Mouse (Mus musculus) layer of hippocampus, adult 18-20 months (tissue): ENCODE measurements around the gene Cd80. TPM values are rescaled to one million over a fixed set of nuclear protein-coding genes. Genes with fewer than 3 reads are reported as not detected.
"Not testable (repeated sequence)": the region's sequence is repeated elsewhere in the genome, so short reads cannot be mapped to it uniquely, and the experiment has no call there.

ENCODE experiments used
- DNase-seq, 2 experiments: peaks; one replicate each; pipeline ENCODE4 v3.0.0; 2022; ENCODE audit warnings: low spot score in 2 of 2
- long read RNA-seq: library from polyadenylated mRNA; stranded (forward); transcript quantifications from one replicate; pipeline ENCODE4 v2.0.0, GENCODE M21; 2021
- total RNA-seq, 2 experiments: library from RNA; stranded (reverse); gene quantifications; 2 replicates each; pipeline ENCODE4 v1.2.3; 2021

Gene Cd80
- under 1 TPM; 0.46 to 0.50 TPM for total RNA-seq
- long read RNA-seq, partial matches to known transcripts = 0 of 10 reads
- long read RNA-seq, other reads (novel, unspliced or antisense) = 10 of 10 reads

GRCm38 (mm10) chr16:38455511-38456418 lies at the start of gene Cd80:
Cd80 (plus strand) TSS chr16:38455561.
- DNase-seq = no peak

GRCm38 (mm10) chr16:38406293-38406692 lies 49.1 kb upstream of the Cd80 start:
- no peak for DNase-seq

- no peak for DNase-seq
Measured at GRCm38 (mm10) chr16:38406708-38407107, 48.7 kb upstream of the Cd80 start.

- no peak for DNase-seq
Measured at GRCm38 (mm10) chr16:38407584-38407983, 47.8 kb upstream of the Cd80 start.

GRCm38 (mm10) chr16:38408416-38408815 lies 46.9 kb upstream of the Cd80 start:
- no peak for DNase-seq

- no peak for DNase-seq
Measured at GRCm38 (mm10) chr16:38414953-38415352, 40.4 kb upstream of the Cd80 start.

GRCm38 (mm10) chr16:38425374-38425773 lies 30.0 kb upstream of the Cd80 start:
- DNase-seq = no peak

GRCm38 (mm10) chr16:38425799-38426198 lies 29.6 kb upstream of the Cd80 start:
- no peak for DNase-seq

GRCm38 (mm10) chr16:38431446-38432185 lies 23.7 kb upstream of the Cd80 start:
- no peak for DNase-seq

- no peak for DNase-seq
Measured at GRCm38 (mm10) chr16:38432498-38433425, 22.6 kb upstream of the Cd80 start, which contains the start of gene Pla1a. Pla1a (minus strand) TSS chr16:38433145.

GRCm38 (mm10) chr16:38433514-38433913 lies 21.8 kb upstream of the Cd80 start:
- no peak for DNase-seq

GRCm38 (mm10) chr16:38434295-38434795 lies 21.0 kb upstream of the Cd80 start:
- DNase-seq = no peak

GRCm38 (mm10) chr16:38439190-38439589 lies 16.2 kb upstream of the Cd80 start:
- DNase-seq = no peak

GRCm38 (mm10) chr16:38440403-38440802 lies 15.0 kb upstream of the Cd80 start:
- no peak for DNase-seq

GRCm38 (mm10) chr16:38441611-38442010 lies 13.8 kb upstream of the Cd80 start:
- DNase-seq = no peak

GRCm38 (mm10) chr16:38442216-38442615 lies 13.1 kb upstream of the Cd80 start:
- DNase-seq = no peak

GRCm38 (mm10) chr16:38443721-38444464 lies 11.5 kb upstream of the Cd80 start:
- DNase-seq = no peak

- DNase-seq = no peak
Measured at GRCm38 (mm10) chr16:38445046-38445445, 10.3 kb upstream of the Cd80 start.

- DNase-seq = no peak
Measured at GRCm38 (mm10) chr16:38445576-38445975, 9.8 kb upstream of the Cd80 start.

- DNase-seq = not testable (repeated sequence)
Measured at GRCm38 (mm10) chr16:38446141-38446540, 9.2 kb upstream of the Cd80 start.
